Mouse (Mus musculus) T-helper 2 cell (primary cell): ENCODE results near the gene Cish.
"Not testable (repeated sequence)": the region's sequence is repeated elsewhere in the genome, so short reads cannot be mapped to it uniquely, and the experiment has no call there.

Experiments used
- in situ Hi-C: fragments of 300-600 bp; cut with MboI, MseI; formaldehyde crosslinking; loops from one replicate; pipeline ENCODE4 v1.15.1; 2025; ENCODE audit warnings: high pct_unique_total_duplicates

Cish gene

GRCm38 (mm10) chr9:107298059-107298780, 2.4 kb downstream of the Cish start:
- in situ Hi-C loops, result no loop called here

- in situ Hi-C loops, result no loop called here
Observed at GRCm38 (mm10) chr9:107298876-107299275, 3.0 kb downstream of the Cish start.

- in situ Hi-C loops, result no loop called here
Observed at GRCm38 (mm10) chr9:107299783-107300182, 4.0 kb downstream of the Cish start.

GRCm38 (mm10) chr9:107300224-107300973, 4.6 kb downstream of the Cish start:
- in situ Hi-C loops, result no loop called here

- in situ Hi-C loops, result no loop called here
Observed at GRCm38 (mm10) chr9:107301554-107302331, 5.9 kb downstream of the Cish start.

GRCm38 (mm10) chr9:107302592-107302991, 6.8 kb downstream of the Cish start:
- in situ Hi-C loops, result no loop called here

- in situ Hi-C loops, result no loop called here
Observed at GRCm38 (mm10) chr9:107303121-107303820, 7.4 kb downstream of the Cish start.

- in situ Hi-C loops, result no loop called here
Observed at GRCm38 (mm10) chr9:107303900-107304299, 8.1 kb downstream of the Cish start.

- in situ Hi-C loops, result no loop called here
Observed at GRCm38 (mm10) chr9:107304383-107304782, 8.6 kb downstream of the Cish start.

- in situ Hi-C loops, result no loop called here
Observed at GRCm38 (mm10) chr9:107305012-107305411, 9.2 kb downstream of the Cish start.

GRCm38 (mm10) chr9:107305601-107306542, 10.0 kb downstream of the Cish start:
- in situ Hi-C loops, result no loop called here

GRCm38 (mm10) chr9:107306673-107307072, 10.8 kb downstream of the Cish start:
- in situ Hi-C loops, result not testable (repeated sequence)

- in situ Hi-C loops, result no loop called here
Observed at GRCm38 (mm10) chr9:107307099-107307872, 11.5 kb downstream of the Cish start.

- in situ Hi-C loops, result no loop called here
Observed at GRCm38 (mm10) chr9:107307886-107308285, 12.1 kb downstream of the Cish start.

- in situ Hi-C loops, result no loop called here
Observed at GRCm38 (mm10) chr9:107308346-107309000, 12.6 kb downstream of the Cish start.

GRCm38 (mm10) chr9:107309171-107309570, 13.3 kb downstream of the Cish start:
- in situ Hi-C loops, result no loop called here

- in situ Hi-C loops, result no loop called here
Observed at GRCm38 (mm10) chr9:107309600-107309999, 13.8 kb downstream of the Cish start.

- in situ Hi-C loops, result no loop called here
Observed at GRCm38 (mm10) chr9:107312811-107313584, 17.2 kb downstream of the Cish start.
